Mouse (Mus musculus): ENCODE measurements around the gene Foxq1. TPM values are rescaled to one million over a fixed set of nuclear protein-coding genes. Genes with fewer than 3 reads are reported as not detected.

The Foxq1 gene
- polyA plus RNA-seq, 1 experiment, result 2.1 TPM

GRCm38 (mm10) chr13:31547204-31547603 is 8.7 kb upstream of the Foxq1 start:
- H3K4me3 ChIP-seq (ENCODE audit: insufficient read depth, poor library complexity, severe bottlenecking), result no peak overlapping the region
- no peaks in the 10 kb centered on the region for H3K79me2 ChIP-seq (ENCODE audit: control insufficient read depth, insufficient read depth)
- H3K27me3 ChIP-seq (ENCODE audit: control insufficient read depth, insufficient read depth, insufficient read length), result no peaks in the 10 kb centered on the region
- H3K36me3 ChIP-seq (ENCODE audit: control insufficient read depth, insufficient read depth), result no peaks in the 10 kb centered on the region
- no peaks in the 10 kb centered on the region for H3K79me3 ChIP-seq (ENCODE audit: low read depth)
- TF ChIP-seq MYOD1 (IDR thresholded peaks at IDR 0.05; ENCODE audit: control insufficient read depth, insufficient read length, low read depth), result no peak
- no peak for TF ChIP-seq CEBPB (IDR thresholded peaks at IDR 0.05; ENCODE audit: low read depth)
- TF ChIP-seq CTCF (IDR thresholded peaks at IDR 0.05; ENCODE audit: control insufficient read depth, insufficient read depth, insufficient read length), result no peak
- no peak for TF ChIP-seq FOSL1 (IDR thresholded peaks at IDR 0.05; ENCODE audit: insufficient read depth, low read length, poor library complexity, severe bottlenecking)
- no peak for TF ChIP-seq USF1 (IDR thresholded peaks at IDR 0.05; ENCODE audit: low read depth)
- TF ChIP-seq MYOG (IDR thresholded peaks at IDR 0.05; ENCODE audit: control insufficient read depth, extremely low read depth, insufficient read length), result no peak
- no peak for TF ChIP-seq MAX (IDR thresholded peaks at IDR 0.05)
- no peak overlapping the region for H3ac ChIP-seq (ENCODE audit: control insufficient read depth, insufficient read length, low read depth)

GRCm38 (mm10) chr13:31547610-31548009 is 8.3 kb upstream of the Foxq1 start:
- Histone ChIP-seq H3K4me3 (ENCODE audit: insufficient read depth, poor library complexity, severe bottlenecking) (no peak overlapping the region), H3K27me3 (ENCODE audit: control insufficient read depth, insufficient read depth, insufficient read length) (no peaks in the 10 kb centered on the region), H3K79me3 (ENCODE audit: low read depth) (no peaks in the 10 kb centered on the region), H3K79me2 (ENCODE audit: control insufficient read depth, insufficient read depth) (no peaks in the 10 kb centered on the region), H3ac (ENCODE audit: control insufficient read depth, insufficient read length, low read depth) (no peak overlapping the region), H3K36me3 (ENCODE audit: control insufficient read depth, insufficient read depth) (no peaks in the 10 kb centered on the region)
- no peak for TF ChIP-seq FOSL1 (IDR thresholded peaks at IDR 0.05; ENCODE audit: insufficient read depth, low read length, poor library complexity, severe bottlenecking)
- TF ChIP-seq CTCF (IDR thresholded peaks at IDR 0.05; ENCODE audit: control insufficient read depth, insufficient read depth, insufficient read length), result no peak
- no peak for TF ChIP-seq USF1 (IDR thresholded peaks at IDR 0.05; ENCODE audit: low read depth)
- no peak for TF ChIP-seq MYOD1 (IDR thresholded peaks at IDR 0.05; ENCODE audit: control insufficient read depth, insufficient read length, low read depth)
- TF ChIP-seq MYOG (IDR thresholded peaks at IDR 0.05; ENCODE audit: control insufficient read depth, extremely low read depth, insufficient read length), result no peak
- no peak for TF ChIP-seq CEBPB (IDR thresholded peaks at IDR 0.05; ENCODE audit: low read depth)
- TF ChIP-seq MAX (IDR thresholded peaks at IDR 0.05), result no peak

GRCm38 (mm10) chr13:31556964-31557767 is 1.2 kb downstream of the Foxq1 start:
- H3K4me3 ChIP-seq (ENCODE audit: insufficient read depth, poor library complexity, severe bottlenecking), result no peak overlapping the region
- TF ChIP-seq MYOG (IDR thresholded peaks at IDR 0.05; ENCODE audit: control insufficient read depth, extremely low read depth, insufficient read length), result no peak
- TF ChIP-seq USF1 (IDR thresholded peaks at IDR 0.05; ENCODE audit: low read depth), result no peak
- no peak for TF ChIP-seq FOSL1 (IDR thresholded peaks at IDR 0.05; ENCODE audit: insufficient read depth, low read length, poor library complexity, severe bottlenecking)
- TF ChIP-seq CEBPB (IDR thresholded peaks at IDR 0.05; ENCODE audit: low read depth), result no peak
- TF ChIP-seq CTCF (IDR thresholded peaks at IDR 0.05; ENCODE audit: control insufficient read depth, insufficient read depth, insufficient read length), result no peak
- TF ChIP-seq MAX (IDR thresholded peaks at IDR 0.05), result no peak
- H3ac ChIP-seq (ENCODE audit: control insufficient read depth, insufficient read length, low read depth), result no peak overlapping the region
- H3K36me3 ChIP-seq (ENCODE audit: control insufficient read depth, insufficient read depth), result no peaks in the 10 kb centered on the region
- no peaks in the 10 kb centered on the region for H3K27me3 ChIP-seq (ENCODE audit: control insufficient read depth, insufficient read depth, insufficient read length)
- H3K79me3 ChIP-seq (ENCODE audit: low read depth), result no peaks in the 10 kb centered on the region
- peaks cover 12% of the 10 kb centered on the region for H3K79me2 ChIP-seq (ENCODE audit: control insufficient read depth, insufficient read depth)

GRCm38 (mm10) chr13:31557768-31558520 is 2.0 kb downstream of the Foxq1 start:
- Histone ChIP-seq H3ac (ENCODE audit: control insufficient read depth, insufficient read length, low read depth) (peak overlapping the region; percentile 15), H3K4me3 (ENCODE audit: insufficient read depth, poor library complexity, severe bottlenecking) (peak overlapping the region; percentile 42), H3K79me2 (ENCODE audit: control insufficient read depth, insufficient read depth) (peaks cover 12% of the 10 kb centered on the region), H3K79me3 (ENCODE audit: low read depth) (no peaks in the 10 kb centered on the region), H3K27me3 (ENCODE audit: control insufficient read depth, insufficient read depth, insufficient read length) (no peaks in the 10 kb centered on the region), H3K36me3 (ENCODE audit: control insufficient read depth, insufficient read depth) (no peaks in the 10 kb centered on the region)
- no peak for TF ChIP-seq MAX (IDR thresholded peaks at IDR 0.05)
- no peak for TF ChIP-seq FOSL1 (IDR thresholded peaks at IDR 0.05; ENCODE audit: insufficient read depth, low read length, poor library complexity, severe bottlenecking)
- no peak for TF ChIP-seq USF1 (IDR thresholded peaks at IDR 0.05; ENCODE audit: low read depth)
- no peak for TF ChIP-seq CEBPB (IDR thresholded peaks at IDR 0.05; ENCODE audit: low read depth)
- no peak for TF ChIP-seq MYOD1 (IDR thresholded peaks at IDR 0.05; ENCODE audit: control insufficient read depth, insufficient read length, low read depth)
- no peak for TF ChIP-seq MYOG (IDR thresholded peaks at IDR 0.05; ENCODE audit: control insufficient read depth, extremely low read depth, insufficient read length)
- no peak for TF ChIP-seq CTCF (IDR thresholded peaks at IDR 0.05; ENCODE audit: control insufficient read depth, insufficient read depth, insufficient read length)

GRCm38 (mm10) chr13:31558521-31559418 is 2.8 kb downstream of the Foxq1 start, which contains the start of gene A530084C06Rik:
A530084C06Rik (minus strand) TSS chr13:31559333.
- peak within 1 kb of the TSS; percentile 42 for H3K4me3 ChIP-seq (ENCODE audit: insufficient read depth, poor library complexity, severe bottlenecking)
- TF ChIP-seq MYOD1 (IDR thresholded peaks at IDR 0.05; ENCODE audit: control insufficient read depth, insufficient read length, low read depth) (no peak), MAX (IDR thresholded peaks at IDR 0.05) (no peak), MYOG (IDR thresholded peaks at IDR 0.05; ENCODE audit: control insufficient read depth, extremely low read depth, insufficient read length) (no peak), CTCF (IDR thresholded peaks at IDR 0.05; ENCODE audit: control insufficient read depth, insufficient read depth, insufficient read length) (no peak), CEBPB (IDR thresholded peaks at IDR 0.05; ENCODE audit: low read depth) (no peak), FOSL1 (IDR thresholded peaks at IDR 0.05; ENCODE audit: insufficient read depth, low read length, poor library complexity, severe bottlenecking) (no peak), USF1 (IDR thresholded peaks at IDR 0.05; ENCODE audit: low read depth) (no peak)

More at GRCm38 (mm10) chr13:31558521-31559418, 2.8 kb downstream of the Foxq1 start, which contains the start of gene A530084C06Rik:
- H3K36me3 ChIP-seq (ENCODE audit: control insufficient read depth, insufficient read depth), result no peaks in the 10 kb centered on the region
- peaks cover 12% of the 10 kb centered on the region for H3K79me2 ChIP-seq (ENCODE audit: control insufficient read depth, insufficient read depth)
- peak within 1 kb of the TSS; percentile 36 for H3ac ChIP-seq (ENCODE audit: control insufficient read depth, insufficient read length, low read depth)
- H3K27me3 ChIP-seq (ENCODE audit: control insufficient read depth, insufficient read depth, insufficient read length), result no peaks in the 10 kb centered on the region
- no peaks in the 10 kb centered on the region for H3K79me3 ChIP-seq (ENCODE audit: low read depth)
